Mouse (Mus musculus): ENCODE results near the gene Ankdd1a. TPM values are rescaled to one million over a fixed set of nuclear protein-coding genes. Genes with fewer than 3 reads are reported as not detected.
A peak's percentile ranks its signal among the peaks of the same experiment; 100 is the strongest.

Gene Ankdd1a
- 0.20 TPM in 1 of 2 replicates, not detected in the other for polyA plus RNA-seq (2014; fragmentation: Nextera tagmentation; extraction: Ambion mirVana)

DNA sequence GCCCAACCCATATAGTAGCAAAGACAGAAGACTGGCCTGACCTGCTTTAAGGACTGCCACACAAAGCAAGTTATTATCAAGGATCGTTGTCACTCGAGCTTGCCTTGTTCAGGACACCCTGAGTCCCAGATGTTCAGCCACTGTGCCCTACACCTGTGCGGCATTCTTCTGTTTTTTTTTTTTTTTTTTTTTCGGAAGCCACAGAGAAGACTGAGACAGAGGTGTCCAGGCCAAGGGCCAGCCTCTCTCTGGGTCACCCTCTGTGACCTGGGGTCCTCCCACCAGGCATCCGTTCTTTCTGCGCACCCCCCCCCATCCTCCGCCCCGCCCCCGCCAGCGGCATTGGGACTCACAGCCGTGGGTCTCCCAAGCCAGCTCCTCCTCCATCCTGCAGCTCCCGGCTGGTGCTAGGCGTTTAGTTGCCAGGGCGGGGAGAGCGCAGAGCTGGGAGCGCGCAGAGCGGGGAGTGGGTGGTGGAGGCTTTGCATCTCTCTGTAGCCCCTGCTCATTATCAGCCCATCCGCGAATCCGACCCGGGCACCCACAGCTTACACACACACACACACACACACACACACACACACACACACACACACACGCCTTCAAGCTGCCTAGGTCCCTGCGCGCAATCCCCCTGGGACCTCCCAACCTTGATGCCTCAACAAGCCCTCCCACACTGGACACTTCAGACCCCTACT, at the start of gene Ankdd1a:
Gene Ankdd1a (minus strand): TSS at position 387 of the 698 bp plus-strand sequence.
- peak within 1 kb of the TSS; percentile 43 for H3K4me2 ChIP-seq (ENCODE audit: low read depth, low read length, severe bottlenecking)
- 0 out of 2 replicates have a peak, but pooled peaks cover 2% of the 10 kb centered on the region for H3K4me1 ChIP-seq (replicated peaks; ENCODE audit: control insufficient read depth, insufficient read depth, low read length)
- H3K9me3 ChIP-seq (ENCODE audit: control insufficient read depth, low read length): no peaks in the 10 kb centered on the region
- no peaks in the 10 kb centered on the region for H3K36me3 ChIP-seq (ENCODE audit: control insufficient read depth, insufficient read depth, low read length)
- H3K27ac ChIP-seq (ENCODE audit: low read depth, low read length): no peak within 1 kb of the TSS
- 0 out of 2 replicates have a peak, but pooled peaks have one; percentile 42 for ATAC-seq (replicated peaks; ENCODE audit: low FRiP score)
- 11% methylated on average over 25 of the region's 25 CpGs for WGBS
- peak within 1 kb of the TSS; percentile 13; the same call in 1 of the 2 replicates for H3K4me3 ChIP-seq (ENCODE audit: low read depth, low read length)
- peak within 1 kb of the TSS; percentile 30; the same call in 1 of the 2 replicates for H3K9ac ChIP-seq (ENCODE audit: low read length)
- DNase-seq (ENCODE audit: low spot score): peak; percentile 69
- H3K27me3 ChIP-seq (ENCODE audit: control insufficient read depth, insufficient read depth, low read length): peaks cover 3% of the 10 kb centered on the region

DNA sequence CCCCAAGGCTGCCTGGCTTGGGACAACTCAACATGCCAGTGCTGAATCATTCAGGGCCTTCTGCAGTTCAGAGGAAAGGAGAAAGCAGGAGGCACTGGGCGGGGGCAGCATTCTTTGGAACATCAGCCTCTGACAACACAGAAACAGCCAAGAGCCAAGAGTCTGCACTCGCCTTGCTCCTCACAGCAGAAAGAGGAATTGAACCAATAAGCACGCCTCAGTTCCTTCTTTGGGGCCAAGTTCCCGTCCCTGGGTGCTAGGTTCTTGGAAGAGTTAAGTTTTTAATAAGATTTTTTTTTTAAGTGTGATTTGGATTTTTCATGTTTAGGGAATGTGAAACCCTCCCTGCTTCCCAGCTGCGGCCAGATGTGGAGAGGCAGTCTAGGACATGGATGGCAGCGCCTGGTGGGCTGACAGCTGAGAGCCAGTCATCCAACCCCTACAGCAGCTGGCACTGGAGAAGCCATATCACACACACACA, 49.5 kb upstream of the Ankdd1a start:
- 88% methylated on average over 6 of the region's 6 CpGs for WGBS
- ATAC-seq (replicated peaks; ENCODE audit: low FRiP score) (no peak), DNase-seq (ENCODE audit: low spot score) (no peak)
- no peak overlapping the region for H3K9ac ChIP-seq (ENCODE audit: low read length)
- no peak overlapping the region for H3K27ac ChIP-seq (ENCODE audit: low read depth, low read length)
- no peak overlapping the region for H3K4me3 ChIP-seq (ENCODE audit: low read depth, low read length)
- no peaks in the 10 kb centered on the region for H3K9me3 ChIP-seq (ENCODE audit: control insufficient read depth, low read length)
- no peak overlapping the region for H3K4me2 ChIP-seq (ENCODE audit: low read depth, low read length, severe bottlenecking)
- no peaks in the 10 kb centered on the region for H3K27me3 ChIP-seq (ENCODE audit: control insufficient read depth, insufficient read depth, low read length)
- H3K36me3 ChIP-seq (ENCODE audit: control insufficient read depth, insufficient read depth, low read length): no peaks in the 10 kb centered on the region; the same call in 1 of the 2 replicates
- no peaks in the 10 kb centered on the region for H3K4me1 ChIP-seq (replicated peaks; ENCODE audit: control insufficient read depth, insufficient read depth, low read length)

DNA sequence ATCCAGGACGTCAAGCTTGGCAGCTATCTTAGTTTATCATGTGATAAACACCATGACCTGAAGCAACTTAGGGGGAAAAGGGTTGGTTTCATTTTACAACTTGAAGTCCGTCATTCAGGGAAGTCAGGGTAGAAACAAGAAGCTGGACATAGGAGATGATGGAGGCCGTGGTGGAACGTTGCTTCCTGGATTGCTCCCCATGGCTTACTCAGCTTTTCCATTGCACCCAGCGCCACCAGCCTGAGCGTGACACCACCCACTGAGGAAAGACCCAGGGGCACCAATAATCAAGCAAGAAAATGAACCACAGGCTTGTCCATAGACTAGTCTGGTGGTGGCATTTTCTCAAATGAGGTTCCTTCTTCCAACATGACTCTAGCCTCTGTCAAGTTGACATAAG, 48.8 kb upstream of the Ankdd1a start:
- no peak overlapping the region for H3K9ac ChIP-seq (ENCODE audit: low read length)
- no peak overlapping the region for H3K4me3 ChIP-seq (ENCODE audit: low read depth, low read length)
- no peaks in the 10 kb centered on the region for H3K9me3 ChIP-seq (ENCODE audit: control insufficient read depth, low read length)
- DNase-seq (ENCODE audit: low spot score) (no peak), ATAC-seq (replicated peaks; ENCODE audit: low FRiP score) (no peak)
- H3K4me1 ChIP-seq (replicated peaks; ENCODE audit: control insufficient read depth, insufficient read depth, low read length): no peaks in the 10 kb centered on the region
- H3K4me2 ChIP-seq (ENCODE audit: low read depth, low read length, severe bottlenecking): no peak overlapping the region
- no peak overlapping the region for H3K27ac ChIP-seq (ENCODE audit: low read depth, low read length)
- no peaks in the 10 kb centered on the region; the same call in 1 of the 2 replicates for H3K36me3 ChIP-seq (ENCODE audit: control insufficient read depth, insufficient read depth, low read length)
- WGBS: 93% methylated on average over 6 of the region's 6 CpGs
- no peaks in the 10 kb centered on the region for H3K27me3 ChIP-seq (ENCODE audit: control insufficient read depth, insufficient read depth, low read length)

DNA sequence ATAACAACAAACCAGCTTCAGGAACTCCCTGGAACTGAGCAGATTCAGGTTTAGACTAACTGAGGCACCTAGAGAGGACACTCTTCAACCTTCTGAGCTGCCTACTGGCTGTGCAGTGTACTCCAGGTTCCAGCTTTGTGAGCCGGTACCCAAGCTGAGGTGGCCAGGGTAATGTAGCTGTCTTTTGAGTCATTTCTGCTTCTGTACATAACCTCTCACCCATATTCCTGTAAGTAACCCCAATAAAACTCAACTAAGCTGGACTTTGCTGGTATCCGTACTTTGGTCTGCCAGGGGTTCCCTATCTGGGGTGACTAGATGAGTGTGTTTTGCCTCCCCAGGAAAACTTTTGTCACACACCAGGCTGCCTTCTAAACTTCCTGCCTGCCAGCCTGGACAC, 44.7 kb upstream of the Ankdd1a start:
- Histone ChIP-seq H3K4me2 (ENCODE audit: low read depth, low read length, severe bottlenecking) (no peak overlapping the region), H3K9ac (ENCODE audit: low read length) (no peak overlapping the region), H3K27ac (ENCODE audit: low read depth, low read length) (no peak overlapping the region), H3K9me3 (ENCODE audit: control insufficient read depth, low read length) (no peaks in the 10 kb centered on the region), H3K4me3 (ENCODE audit: low read depth, low read length) (no peak overlapping the region), H3K27me3 (ENCODE audit: control insufficient read depth, insufficient read depth, low read length) (no peaks in the 10 kb centered on the region), H3K4me1 (replicated peaks; ENCODE audit: control insufficient read depth, insufficient read depth, low read length) (peaks cover 8% of the 10 kb centered on the region; the same call in 1 of the 2 replicates), H3K36me3 (ENCODE audit: control insufficient read depth, insufficient read depth, low read length) (no peaks in the 10 kb centered on the region)
- no peak for DNase-seq (ENCODE audit: low spot score)
- 96% methylated on average over 2 of the region's 2 CpGs for WGBS
- ATAC-seq (replicated peaks; ENCODE audit: low FRiP score): no peak

DNA sequence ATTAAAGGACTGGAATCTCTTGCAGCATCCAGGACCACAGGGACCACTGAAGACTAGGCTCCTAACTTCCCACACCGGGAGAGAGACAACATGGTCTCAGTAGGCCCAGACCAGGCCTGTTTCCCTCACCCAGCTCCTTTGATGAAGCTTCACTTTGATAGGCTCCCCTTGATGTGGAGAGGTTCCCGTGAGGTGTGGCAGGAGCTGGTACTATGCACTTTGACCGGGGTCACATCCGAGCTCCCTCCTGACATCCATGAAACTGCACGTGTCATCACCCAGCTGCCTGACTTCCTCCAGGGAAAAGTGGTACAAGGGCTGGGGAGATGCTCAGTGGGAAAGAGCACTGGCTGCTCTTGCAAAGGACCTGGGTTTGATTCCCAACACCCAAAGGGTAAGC, 43.1 kb upstream of the Ankdd1a start:
- Histone ChIP-seq H3K4me2 (ENCODE audit: low read depth, low read length, severe bottlenecking) (no peak overlapping the region), H3K27me3 (ENCODE audit: control insufficient read depth, insufficient read depth, low read length) (no peaks in the 10 kb centered on the region), H3K36me3 (ENCODE audit: control insufficient read depth, insufficient read depth, low read length) (no peaks in the 10 kb centered on the region), H3K4me1 (replicated peaks; ENCODE audit: control insufficient read depth, insufficient read depth, low read length) (peaks cover 8% of the 10 kb centered on the region; the same call in 1 of the 2 replicates), H3K9me3 (ENCODE audit: control insufficient read depth, low read length) (no peaks in the 10 kb centered on the region), H3K9ac (ENCODE audit: low read length) (no peak overlapping the region), H3K27ac (ENCODE audit: low read depth, low read length) (no peak overlapping the region), H3K4me3 (ENCODE audit: low read depth, low read length) (no peak overlapping the region)
- ATAC-seq (replicated peaks; ENCODE audit: low FRiP score) (no peak), DNase-seq (ENCODE audit: low spot score) (no peak)
- 91% methylated on average over 5 of the region's 5 CpGs for WGBS

DNA sequence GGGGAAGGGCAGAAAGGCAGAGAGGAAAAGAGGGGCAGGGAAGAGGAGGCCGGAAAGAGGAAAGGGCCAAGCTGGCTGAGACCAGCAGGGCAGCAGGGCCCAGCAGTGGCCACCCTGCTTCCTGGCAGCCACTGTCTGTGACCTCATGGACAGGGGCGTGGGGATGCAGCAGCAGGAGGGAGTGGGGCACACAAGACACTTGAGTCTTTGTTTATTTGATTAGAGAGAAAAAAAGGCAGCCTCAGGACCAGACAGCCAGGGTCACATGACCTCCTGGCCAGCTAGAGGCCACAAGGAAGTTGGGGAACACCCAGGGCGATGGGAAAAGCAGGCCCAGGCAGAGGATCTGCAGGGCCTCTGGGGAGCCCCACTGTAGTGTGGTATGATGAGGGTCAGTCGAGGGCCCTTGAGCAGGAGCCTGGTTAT, 42.1 kb upstream of the Ankdd1a start:
- H3K9me3 ChIP-seq (ENCODE audit: control insufficient read depth, low read length): no peaks in the 10 kb centered on the region
- H3K4me2 ChIP-seq (ENCODE audit: low read depth, low read length, severe bottlenecking): no peak overlapping the region
- no peak overlapping the region for H3K27ac ChIP-seq (ENCODE audit: low read depth, low read length)
- no peak overlapping the region for H3K9ac ChIP-seq (ENCODE audit: low read length)
- DNase-seq (ENCODE audit: low spot score) (no peak), ATAC-seq (replicated peaks; ENCODE audit: low FRiP score) (no peak)
- no peak overlapping the region for H3K4me3 ChIP-seq (ENCODE audit: low read depth, low read length)
- WGBS: 43% methylated on average over 4 of the region's 4 CpGs
- peaks cover 8% of the 10 kb centered on the region; the same call in 1 of the 2 replicates for H3K4me1 ChIP-seq (replicated peaks; ENCODE audit: control insufficient read depth, insufficient read depth, low read length)
- no peaks in the 10 kb centered on the region for H3K27me3 ChIP-seq (ENCODE audit: control insufficient read depth, insufficient read depth, low read length)
- no peaks in the 10 kb centered on the region for H3K36me3 ChIP-seq (ENCODE audit: control insufficient read depth, insufficient read depth, low read length)

DNA sequence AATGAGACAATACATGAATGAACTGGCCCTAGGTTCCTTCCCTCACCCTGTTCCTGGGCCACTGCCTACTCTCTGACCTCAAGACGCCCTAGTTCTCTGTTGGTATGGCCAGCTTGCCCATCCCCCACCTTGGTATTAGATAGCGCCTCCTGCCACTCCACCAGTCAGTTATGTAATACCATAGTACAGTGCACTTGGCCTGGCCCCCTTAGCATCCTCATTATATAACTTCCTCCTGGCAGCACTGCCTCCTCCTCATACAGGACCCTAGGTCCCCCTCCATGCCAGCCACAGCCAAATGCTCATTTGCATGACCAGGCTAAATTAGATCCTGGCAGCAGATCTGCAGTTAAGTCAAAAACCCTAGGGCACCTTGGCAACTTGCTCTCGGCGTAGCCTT, 41.0 kb upstream of the Ankdd1a start:
- no peak overlapping the region for H3K4me3 ChIP-seq (ENCODE audit: low read depth, low read length)
- no peaks in the 10 kb centered on the region for H3K9me3 ChIP-seq (ENCODE audit: control insufficient read depth, low read length)
- peaks cover 8% of the 10 kb centered on the region; the same call in 1 of the 2 replicates for H3K4me1 ChIP-seq (replicated peaks; ENCODE audit: control insufficient read depth, insufficient read depth, low read length)
- DNase-seq (ENCODE audit: low spot score) (no peak), ATAC-seq (replicated peaks; ENCODE audit: low FRiP score) (no peak)
- H3K4me2 ChIP-seq (ENCODE audit: low read depth, low read length, severe bottlenecking): no peak overlapping the region
- 83% methylated on average over 4 of the region's 4 CpGs for WGBS
- H3K9ac ChIP-seq (ENCODE audit: low read length): no peak overlapping the region
- H3K36me3 ChIP-seq (ENCODE audit: control insufficient read depth, insufficient read depth, low read length): no peaks in the 10 kb centered on the region; the same call in 1 of the 2 replicates
- H3K27me3 ChIP-seq (ENCODE audit: control insufficient read depth, insufficient read depth, low read length): no peaks in the 10 kb centered on the region
- no peak overlapping the region for H3K27ac ChIP-seq (ENCODE audit: low read depth, low read length)

DNA sequence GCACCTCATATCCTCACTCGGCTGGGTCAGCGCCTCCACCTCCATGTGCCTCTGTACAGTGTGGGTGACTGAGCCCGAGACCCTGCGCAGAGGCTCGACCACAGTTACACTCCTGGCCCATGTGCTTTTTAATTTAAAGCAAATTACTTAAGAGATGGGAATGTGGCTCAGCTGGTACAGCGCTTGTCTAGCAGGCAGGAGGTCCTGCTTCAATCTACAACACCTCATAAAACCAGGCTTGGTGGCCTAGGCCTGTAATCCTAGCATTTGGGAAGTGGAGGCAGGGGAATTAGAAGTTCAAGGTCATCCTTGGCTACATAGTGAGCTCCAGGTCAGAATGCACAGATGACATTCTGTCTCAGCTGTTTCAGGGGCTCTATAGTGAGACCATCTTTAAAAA, 38.8 kb upstream of the Ankdd1a start:
- DNase-seq (ENCODE audit: low spot score) (no peak), ATAC-seq (replicated peaks; ENCODE audit: low FRiP score) (no peak)
- Histone ChIP-seq H3K4me2 (ENCODE audit: low read depth, low read length, severe bottlenecking) (no peak overlapping the region), H3K36me3 (ENCODE audit: control insufficient read depth, insufficient read depth, low read length) (no peaks in the 10 kb centered on the region; the same call in 1 of the 2 replicates), H3K4me1 (replicated peaks; ENCODE audit: control insufficient read depth, insufficient read depth, low read length) (peaks cover 13% of the 10 kb centered on the region; the same call in 1 of the 2 replicates), H3K9me3 (ENCODE audit: control insufficient read depth, low read length) (no peaks in the 10 kb centered on the region), H3K27me3 (ENCODE audit: control insufficient read depth, insufficient read depth, low read length) (no peaks in the 10 kb centered on the region), H3K4me3 (ENCODE audit: low read depth, low read length) (no peak overlapping the region), H3K27ac (ENCODE audit: low read depth, low read length) (no peak overlapping the region), H3K9ac (ENCODE audit: low read length) (no peak overlapping the region)
- 94% methylated on average over 6 of the region's 6 CpGs for WGBS
